Mouse (Mus musculus): ENCODE measurements around the gene Polr2g. TPM values are rescaled to one million over a fixed set of nuclear protein-coding genes. Genes with fewer than 3 reads are reported as not detected.
A peak's percentile ranks its signal among the peaks of the same experiment; 100 is the strongest.

The Polr2g gene
- polyA plus RNA-seq, 2 experiments = 55.1 to 72.8 TPM

DNA sequence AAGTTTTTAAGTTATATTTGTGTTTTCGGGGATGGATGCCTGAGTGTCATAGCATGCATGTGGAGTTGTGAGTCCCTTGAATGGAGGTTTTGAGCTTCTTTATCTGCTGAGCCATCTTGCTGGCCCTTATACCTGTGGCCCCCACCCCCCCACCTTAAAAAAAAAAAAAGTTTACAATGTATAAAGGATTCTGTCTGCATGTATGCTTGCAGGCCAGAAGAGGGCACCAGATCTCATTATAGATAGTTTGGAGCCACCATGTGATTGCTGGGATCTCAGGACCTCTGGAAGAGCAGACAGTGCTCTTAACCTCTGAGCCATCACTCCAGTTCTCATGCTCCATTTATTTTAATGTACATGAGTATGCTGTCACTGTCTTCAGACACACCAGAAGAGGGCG lies 51.0 kb downstream of the Polr2g start:
- H3K36me3 ChIP-seq (replicated peaks; ENCODE audit: control insufficient read depth, insufficient read depth, low read depth) = peaks cover 88% of the 10 kb centered on the region
- no peak for DNase-seq (ENCODE audit: low read depth in 3 of 3, low spot score in 3 of 3)
- no peak overlapping the region for H3K9ac ChIP-seq (replicated peaks)
- ATAC-seq (ENCODE audit: insufficient read depth) = peak; percentile 38; the same call in 1 of the 2 replicates
- TF ChIP-seq EP300 (IDR thresholded peaks at IDR 0.05; ENCODE audit: low read depth) = no peak
- TF ChIP-seq CTCF (IDR thresholded peaks at IDR 0.05; ENCODE audit: low read depth) = peak; percentile 62
- no peak overlapping the region for H3K4me2 ChIP-seq (ENCODE audit: low read depth)
- H3K9me3 ChIP-seq (ENCODE audit: control insufficient read depth, low read length) = no peaks in the 10 kb centered on the region
- no peak overlapping the region for H3K4me3 ChIP-seq (ENCODE audit: insufficient read depth in 1 of 2, low read depth in 2 of 2, low read length in 2 of 2)
- no peaks in the 10 kb centered on the region for H3K27me3 ChIP-seq (ENCODE audit: control insufficient read depth, insufficient read depth, low read length)
- no peak overlapping the region for H3K27ac ChIP-seq
- WGBS (ENCODE audit: insufficient replicate concordance) = 62% methylated on average over 2 of the region's 2 CpGs
- peaks cover 4 to 6% of the 10 kb centered on the region in 2 experiments; a peak in 3 of 4 replicates for H3K4me1 ChIP-seq (replicated peaks; ENCODE audit: control insufficient read depth in 2 of 2, insufficient read depth in 2 of 2, low read length in 1 of 2)

DNA sequence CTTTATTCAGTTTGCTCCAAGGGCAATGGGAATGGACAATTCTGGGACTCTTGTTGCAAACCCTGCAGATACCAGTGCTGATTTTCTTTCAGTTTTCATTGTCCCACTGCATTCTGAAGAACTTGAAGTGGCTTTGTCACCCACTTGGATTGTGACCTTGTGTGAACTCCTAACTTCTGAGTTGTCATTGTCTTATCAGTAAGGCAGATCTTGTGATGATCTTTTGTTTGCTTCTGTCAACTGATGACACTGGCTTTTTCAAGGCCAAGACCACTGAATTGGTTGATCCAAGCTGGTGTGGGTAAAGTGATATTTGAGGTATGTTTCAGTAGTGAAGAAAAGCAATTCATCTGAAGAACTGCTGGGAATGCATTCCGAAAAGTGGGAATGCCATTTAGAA lies 53.0 kb downstream of the Polr2g start:
- H3K27ac ChIP-seq = no peak overlapping the region
- no peak for ATAC-seq (ENCODE audit: insufficient read depth)
- H3K4me2 ChIP-seq (ENCODE audit: low read depth) = no peak overlapping the region
- DNase-seq (ENCODE audit: low read depth in 3 of 3, low spot score in 3 of 3) = no peak
- peaks cover 9 to 13% of the 10 kb centered on the region in 2 experiments for H3K4me1 ChIP-seq (replicated peaks; ENCODE audit: control insufficient read depth in 2 of 2, insufficient read depth in 2 of 2, low read length in 1 of 2)
- H3K9me3 ChIP-seq (ENCODE audit: control insufficient read depth, low read length) = no peaks in the 10 kb centered on the region
- TF ChIP-seq EP300 (IDR thresholded peaks at IDR 0.05; ENCODE audit: low read depth) = no peak
- TF ChIP-seq CTCF (IDR thresholded peaks at IDR 0.05; ENCODE audit: low read depth) = no peak
- 77% methylated on average over 1 of the region's 1 CpGs for WGBS (ENCODE audit: insufficient replicate concordance)
- H3K4me3 ChIP-seq (ENCODE audit: insufficient read depth in 1 of 2, low read depth in 2 of 2, low read length in 2 of 2) = no peak overlapping the region
- no peaks in the 10 kb centered on the region for H3K27me3 ChIP-seq (ENCODE audit: control insufficient read depth, insufficient read depth, low read length)
- H3K9ac ChIP-seq (replicated peaks) = no peak overlapping the region
- H3K36me3 ChIP-seq (replicated peaks; ENCODE audit: control insufficient read depth, insufficient read depth, low read depth) = peaks cover 77% of the 10 kb centered on the region

Other genes with a start within 250 kb of the Polr2g start
Only the 30 nearest of the 33 such genes appear.
- under 0.01 and 0.01 TPM in 2 replicates for gene Chrm1, start 134.8 kb downstream of the Polr2g start, polyA plus RNA-seq (2012; rRNA removed)
- not detected in 2 replicates for gene Chrm1, start 134.8 kb downstream of the Polr2g start, polyA plus RNA-seq (2014; fragmentation: Nextera tagmentation; extraction: Ambion mirVana)
- 78.4 and 82.2 TPM in 2 replicates for gene Slc3a2, start 75.2 kb downstream of the Polr2g start, polyA plus RNA-seq (2012; rRNA removed)
- 88.5 and 89.1 TPM in 2 replicates for gene Slc3a2, start 75.2 kb downstream of the Polr2g start, polyA plus RNA-seq (2014; fragmentation: Nextera tagmentation; extraction: Ambion mirVana)
- gene Wdr74, start 62.8 kb downstream of the Polr2g start, polyA plus RNA-seq (2012; rRNA removed) = 27.7 and 34.1 TPM in 2 replicates
- 51.6 and 57.6 TPM in 2 replicates for gene Wdr74, start 62.8 kb downstream of the Polr2g start, polyA plus RNA-seq (2014; fragmentation: Nextera tagmentation; extraction: Ambion mirVana)
- 0.65 and 0.78 TPM in 2 replicates for gene 1700092M07Rik, start 57.9 kb downstream of the Polr2g start, polyA plus RNA-seq (2012; rRNA removed)
- 0.34 and 0.63 TPM in 2 replicates for gene 1700092M07Rik, start 57.9 kb downstream of the Polr2g start, polyA plus RNA-seq (2014; fragmentation: Nextera tagmentation; extraction: Ambion mirVana)
- gene Stx5a, start 57.2 kb downstream of the Polr2g start, polyA plus RNA-seq (2012; rRNA removed) = 29.9 and 32.0 TPM in 2 replicates
- gene Stx5a, start 57.2 kb downstream of the Polr2g start, polyA plus RNA-seq (2014; fragmentation: Nextera tagmentation; extraction: Ambion mirVana) = 36.7 and 36.9 TPM in 2 replicates
- 66.2 and 90.9 TPM in 2 replicates for gene Nxf1, start 41.5 kb downstream of the Polr2g start, polyA plus RNA-seq (2012; rRNA removed)
- 77.4 and 84.9 TPM in 2 replicates for gene Nxf1, start 41.5 kb downstream of the Polr2g start, polyA plus RNA-seq (2014; fragmentation: Nextera tagmentation; extraction: Ambion mirVana)
- 38.9 and 53.7 TPM in 2 replicates for gene Tmem223, start 27.6 kb downstream of the Polr2g start, polyA plus RNA-seq (2012; rRNA removed)
- 61.8 and 69.6 TPM in 2 replicates for gene Tmem223, start 27.6 kb downstream of the Polr2g start, polyA plus RNA-seq (2014; fragmentation: Nextera tagmentation; extraction: Ambion mirVana)
- 63.0 and 70.8 TPM in 2 replicates for gene Tmem179b, start 24.1 kb downstream of the Polr2g start, polyA plus RNA-seq (2012; rRNA removed)
- gene Tmem179b, start 24.1 kb downstream of the Polr2g start, polyA plus RNA-seq (2014; fragmentation: Nextera tagmentation; extraction: Ambion mirVana) = 108 and 117 TPM in 2 replicates
- 8.3 and 10.0 TPM in 2 replicates for gene Taf6l, start 12.2 kb downstream of the Polr2g start, polyA plus RNA-seq (2012; rRNA removed)
- 7.9 and 8.1 TPM in 2 replicates for gene Taf6l, start 12.2 kb downstream of the Polr2g start, polyA plus RNA-seq (2014; fragmentation: Nextera tagmentation; extraction: Ambion mirVana)
- 0.90 and 0.98 TPM in 2 replicates for gene Zbtb3, start 4.0 kb upstream of the Polr2g start, polyA plus RNA-seq (2012; rRNA removed)
- gene Zbtb3, start 4.0 kb upstream of the Polr2g start, polyA plus RNA-seq (2014; fragmentation: Nextera tagmentation; extraction: Ambion mirVana) = 1.2 and 1.5 TPM in 2 replicates
- gene Ttc9c, start 20.8 kb upstream of the Polr2g start, polyA plus RNA-seq (2012; rRNA removed) = 11.4 and 16.9 TPM in 2 replicates
- 17.1 and 18.0 TPM in 2 replicates for gene Ttc9c, start 20.8 kb upstream of the Polr2g start, polyA plus RNA-seq (2014; fragmentation: Nextera tagmentation; extraction: Ambion mirVana)
- gene Hnrnpul2, start 21.4 kb upstream of the Polr2g start, polyA plus RNA-seq (2012; rRNA removed) = 20.5 and 39.5 TPM in 2 replicates
- 2.8 TPM in 2 replicates for gene Hnrnpul2, start 21.4 kb upstream of the Polr2g start, polyA plus RNA-seq (2014; fragmentation: Nextera tagmentation; extraction: Ambion mirVana)
- gene AC129217.1, start 31.2 kb upstream of the Polr2g start, polyA plus RNA-seq (2012; rRNA removed) = 1.3 TPM in 1 of 2 replicates, not detected in the other
- not detected in 2 replicates for gene AC129217.1, start 31.2 kb upstream of the Polr2g start, polyA plus RNA-seq (2014; fragmentation: Nextera tagmentation; extraction: Ambion mirVana)
- gene Bscl2, start 38.9 kb upstream of the Polr2g start, polyA plus RNA-seq (2012; rRNA removed) = 19.7 and 26.5 TPM in 2 replicates
- 23.6 and 25.2 TPM in 2 replicates for gene Bscl2, start 38.9 kb upstream of the Polr2g start, polyA plus RNA-seq (2014; fragmentation: Nextera tagmentation; extraction: Ambion mirVana)
- 0.04 and 0.22 TPM in 2 replicates for gene Gng3, start 40.6 kb upstream of the Polr2g start, polyA plus RNA-seq (2012; rRNA removed)
- gene Gng3, start 40.6 kb upstream of the Polr2g start, polyA plus RNA-seq (2014; fragmentation: Nextera tagmentation; extraction: Ambion mirVana) = 0.14 TPM in 2 replicates
- 0.10 and 0.12 TPM in 2 replicates for gene Lrrn4cl, start 52.2 kb upstream of the Polr2g start, polyA plus RNA-seq (2012; rRNA removed)
- not detected in 2 replicates for gene Lrrn4cl, start 52.2 kb upstream of the Polr2g start, polyA plus RNA-seq (2014; fragmentation: Nextera tagmentation; extraction: Ambion mirVana)
- 32.0 and 61.2 TPM in 2 replicates for gene Ubxn1, start 72.9 kb upstream of the Polr2g start, polyA plus RNA-seq (2012; rRNA removed)
- gene Ubxn1, start 72.9 kb upstream of the Polr2g start, polyA plus RNA-seq (2014; fragmentation: Nextera tagmentation; extraction: Ambion mirVana) = 87.3 and 92.4 TPM in 2 replicates
- 18.5 and 22.2 TPM in 2 replicates for gene Uqcc3, start 82.3 kb upstream of the Polr2g start, polyA plus RNA-seq (2012; rRNA removed)
- 28.3 and 35.3 TPM in 2 replicates for gene Uqcc3, start 82.3 kb upstream of the Polr2g start, polyA plus RNA-seq (2014; fragmentation: Nextera tagmentation; extraction: Ambion mirVana)
- 3.1 and 3.7 TPM in 2 replicates for gene Lbhd1, start 85.2 kb upstream of the Polr2g start, polyA plus RNA-seq (2012; rRNA removed)
- 43.7 and 47.7 TPM in 2 replicates for gene Lbhd1, start 85.2 kb upstream of the Polr2g start, polyA plus RNA-seq (2014; fragmentation: Nextera tagmentation; extraction: Ambion mirVana)
- not detected in 2 replicates for gene Gm49403, start 85.4 kb upstream of the Polr2g start, polyA plus RNA-seq (2012; rRNA removed)
- not detected in 2 replicates for gene Gm49403, start 85.4 kb upstream of the Polr2g start, polyA plus RNA-seq (2014; fragmentation: Nextera tagmentation; extraction: Ambion mirVana)
- gene 1810009A15Rik, start 90.3 kb upstream of the Polr2g start, polyA plus RNA-seq (2012; rRNA removed) = 36.7 and 52.7 TPM in 2 replicates
- gene 1810009A15Rik, start 90.3 kb upstream of the Polr2g start, polyA plus RNA-seq (2014; fragmentation: Nextera tagmentation; extraction: Ambion mirVana) = 65.0 and 70.8 TPM in 2 replicates
- 0.13 TPM in 1 of 2 replicates, not detected in the other for gene Gm49416, start 90.3 kb upstream of the Polr2g start, polyA plus RNA-seq (2012; rRNA removed)
- gene Gm49416, start 90.3 kb upstream of the Polr2g start, polyA plus RNA-seq (2014; fragmentation: Nextera tagmentation; extraction: Ambion mirVana) = not detected in 2 replicates
- 12.2 and 14.4 TPM in 2 replicates for gene Ints5, start 94.4 kb upstream of the Polr2g start, polyA plus RNA-seq (2012; rRNA removed)
- gene Ints5, start 94.4 kb upstream of the Polr2g start, polyA plus RNA-seq (2014; fragmentation: Nextera tagmentation; extraction: Ambion mirVana) = 14.7 and 16.3 TPM in 2 replicates
- 48.7 and 52.2 TPM in 2 replicates for gene Ganab, start 99.5 kb upstream of the Polr2g start, polyA plus RNA-seq (2012; rRNA removed)
- 33.7 and 37.0 TPM in 2 replicates for gene Ganab, start 99.5 kb upstream of the Polr2g start, polyA plus RNA-seq (2014; fragmentation: Nextera tagmentation; extraction: Ambion mirVana)
- gene B3gat3, start 121.8 kb upstream of the Polr2g start, polyA plus RNA-seq (2012; rRNA removed) = 23.1 and 26.6 TPM in 2 replicates
- 15.4 and 15.8 TPM in 2 replicates for gene B3gat3, start 121.8 kb upstream of the Polr2g start, polyA plus RNA-seq (2014; fragmentation: Nextera tagmentation; extraction: Ambion mirVana)
- gene Rom1, start 130.8 kb upstream of the Polr2g start, polyA plus RNA-seq (2012; rRNA removed) = 2.6 and 2.8 TPM in 2 replicates
- 1.4 and 1.8 TPM in 2 replicates for gene Rom1, start 130.8 kb upstream of the Polr2g start, polyA plus RNA-seq (2014; fragmentation: Nextera tagmentation; extraction: Ambion mirVana)
- gene Eml3, start 131.0 kb upstream of the Polr2g start, polyA plus RNA-seq (2012; rRNA removed) = 10.9 and 11.0 TPM in 2 replicates
- gene Eml3, start 131.0 kb upstream of the Polr2g start, polyA plus RNA-seq (2014; fragmentation: Nextera tagmentation; extraction: Ambion mirVana) = 5.6 and 7.8 TPM in 2 replicates
- 18.9 and 23.0 TPM in 2 replicates for gene Mta2, start 143.3 kb upstream of the Polr2g start, polyA plus RNA-seq (2012; rRNA removed)
- gene Mta2, start 143.3 kb upstream of the Polr2g start, polyA plus RNA-seq (2014; fragmentation: Nextera tagmentation; extraction: Ambion mirVana) = 18.5 and 22.8 TPM in 2 replicates
- gene Tut1, start 155.3 kb upstream of the Polr2g start, polyA plus RNA-seq (2012; rRNA removed) = 9.3 and 9.5 TPM in 2 replicates
- 10.0 and 11.5 TPM in 2 replicates for gene Tut1, start 155.3 kb upstream of the Polr2g start, polyA plus RNA-seq (2014; fragmentation: Nextera tagmentation; extraction: Ambion mirVana)
- 120 and 178 TPM in 2 replicates for gene Eef1g, start 168.5 kb upstream of the Polr2g start, polyA plus RNA-seq (2012; rRNA removed)
- 183 and 201 TPM in 2 replicates for gene Eef1g, start 168.5 kb upstream of the Polr2g start, polyA plus RNA-seq (2014; fragmentation: Nextera tagmentation; extraction: Ambion mirVana)

Measured in liver, embryonic 14.5 days (tissue).